Mouse (Mus musculus) mature B cell (primary cell): ENCODE measurements around the gene Ywhab.

Experiments used
- in situ Hi-C: fragments of 300-500 bp; cut with MboI; formaldehyde crosslinking; loops from 2 replicates; pipeline ENCODE4 v1.14.3; 2019

The Ywhab gene

GRCm38 (mm10) chr2:163994654-163994976 lies at the start of gene Ywhab:
Ywhab (plus strand) TSS chr2:163994960.
- in situ Hi-C loops = no loop called here

- in situ Hi-C loops = no loop called here
Measured at GRCm38 (mm10) chr2:163946221-163946620, 48.5 kb upstream of the Ywhab start.

GRCm38 (mm10) chr2:163947976-163948375 lies 46.8 kb upstream of the Ywhab start:
- in situ Hi-C loops = no loop called here

- in situ Hi-C loops = no loop called here
Measured at GRCm38 (mm10) chr2:163951770-163952169, 43.0 kb upstream of the Ywhab start.

GRCm38 (mm10) chr2:163953622-163954310 lies 41.0 kb upstream of the Ywhab start:
- in situ Hi-C loops = no loop called here

GRCm38 (mm10) chr2:163964606-163965560 lies 29.9 kb upstream of the Ywhab start:
- in situ Hi-C loops = no loop called here

DNA sequence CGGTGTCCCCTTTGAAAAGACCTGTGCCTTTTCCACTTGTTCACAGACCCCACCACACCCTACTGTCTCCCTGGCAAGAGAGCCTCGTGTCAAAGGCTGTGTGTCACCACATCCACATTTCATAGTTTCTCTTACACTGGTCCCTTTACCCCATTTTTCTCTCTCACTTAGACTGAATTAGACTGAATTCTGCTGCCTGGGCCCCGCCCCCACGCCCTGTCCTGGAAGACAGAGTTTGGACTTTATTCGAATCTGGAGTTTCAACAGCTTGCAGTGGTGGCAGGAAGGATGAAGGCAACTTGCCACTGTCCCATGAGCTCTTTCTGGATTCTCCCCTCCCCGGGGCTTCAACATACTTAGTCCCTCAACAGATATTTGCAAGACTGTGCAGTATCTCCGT lies 29.1 kb upstream of the Ywhab start:
- in situ Hi-C loops = no loop called here

GRCm38 (mm10) chr2:163968581-163968980 lies 26.2 kb upstream of the Ywhab start:
- in situ Hi-C loops = no loop called here

DNA sequence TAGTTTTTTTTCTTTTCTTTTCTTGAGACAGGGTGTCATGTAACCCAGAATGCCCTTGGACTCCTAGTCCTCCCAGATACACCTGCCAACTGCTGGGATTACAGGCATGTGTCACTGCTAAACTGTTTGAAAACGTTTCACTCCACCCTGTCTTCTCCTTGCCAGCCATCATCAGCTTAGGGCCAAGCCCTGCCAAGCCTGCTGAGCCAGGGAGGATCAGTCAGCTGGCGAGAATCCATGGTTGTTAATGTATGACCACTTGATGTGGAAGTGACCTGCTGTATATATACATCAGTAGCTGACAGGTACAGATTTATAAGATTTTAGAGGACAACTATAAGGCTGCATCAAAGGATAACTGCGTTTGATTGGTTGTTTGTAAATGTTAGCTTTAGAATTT lies 24.4 kb upstream of the Ywhab start:
- in situ Hi-C loops = no loop called here

- in situ Hi-C loops = no loop called here
Measured at GRCm38 (mm10) chr2:163974056-163974455, 20.7 kb upstream of the Ywhab start.

GRCm38 (mm10) chr2:163976448-163976847 lies 18.3 kb upstream of the Ywhab start:
- in situ Hi-C loops = no loop called here

DNA sequence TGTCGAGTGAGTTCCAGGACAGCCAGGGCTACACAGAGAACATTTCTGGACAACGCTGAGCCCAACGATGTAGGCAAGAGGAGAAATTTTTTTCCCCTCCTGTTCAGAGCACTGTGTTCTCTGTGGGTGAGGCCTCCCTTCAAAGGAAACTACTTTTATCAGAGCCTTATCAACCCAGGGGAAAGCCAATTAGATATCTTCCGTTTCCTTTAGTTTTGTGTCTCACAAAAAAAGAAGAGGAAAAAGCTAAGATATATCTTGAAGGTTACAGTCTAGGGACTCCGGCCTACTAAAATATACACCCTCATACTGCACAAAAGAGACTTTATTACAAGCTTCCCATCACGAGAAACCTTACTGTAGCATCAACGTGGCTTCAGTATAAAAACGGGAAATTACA lies 7.5 kb upstream of the Ywhab start:
- in situ Hi-C loops = no loop called here

DNA sequence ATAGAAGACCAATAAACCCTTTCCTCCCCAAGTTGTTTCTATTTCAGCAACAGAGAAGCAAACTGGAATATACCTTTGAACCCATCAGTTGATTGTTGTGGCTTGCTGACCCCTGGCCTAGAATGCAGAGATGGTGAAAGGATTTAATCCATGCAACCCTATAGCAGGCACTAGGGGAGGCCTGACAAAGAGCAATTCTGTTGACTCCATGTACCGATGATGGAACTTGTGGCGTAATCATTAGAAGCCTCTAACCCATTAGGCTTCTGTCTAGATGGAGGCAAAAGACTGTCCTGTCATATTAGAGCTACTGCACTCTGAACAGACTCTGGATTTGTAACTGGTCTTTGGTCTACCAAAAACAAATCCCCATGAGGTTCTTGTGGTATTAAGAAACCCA lies 1.9 kb upstream of the Ywhab start:
- in situ Hi-C loops = no loop called here

- in situ Hi-C loops = no loop called here
Measured at GRCm38 (mm10) chr2:163994977-163995862, 460 bp downstream of the Ywhab start.

GRCm38 (mm10) chr2:163996275-163996674 lies 1.5 kb downstream of the Ywhab start:
- in situ Hi-C loops = no loop called here

GRCm38 (mm10) chr2:163996899-163997298 lies 2.1 kb downstream of the Ywhab start:
- in situ Hi-C loops = no loop called here

DNA sequence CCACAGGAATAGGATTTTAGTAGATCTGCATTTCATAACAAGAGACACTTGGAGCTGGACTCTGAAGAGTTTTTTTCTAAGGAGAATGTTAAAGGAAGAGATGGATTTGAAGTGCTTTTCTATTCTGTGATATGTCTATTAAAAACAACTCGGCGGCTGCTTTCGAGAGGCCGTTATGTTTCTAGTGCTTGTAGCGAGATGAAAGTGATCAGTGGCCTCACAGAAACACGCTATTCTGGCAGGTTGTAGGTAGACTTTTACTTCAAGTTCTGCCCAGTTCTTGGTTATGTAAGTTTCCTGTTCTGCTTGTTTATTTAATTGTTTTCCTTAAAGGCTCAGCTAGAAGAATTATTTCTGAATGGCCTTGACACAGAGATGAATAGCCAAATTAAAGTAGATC lies 4.2 kb downstream of the Ywhab start:
- in situ Hi-C loops = no loop called here

- in situ Hi-C loops = no loop called here
Measured at GRCm38 (mm10) chr2:164002637-164003036, 7.9 kb downstream of the Ywhab start.

DNA sequence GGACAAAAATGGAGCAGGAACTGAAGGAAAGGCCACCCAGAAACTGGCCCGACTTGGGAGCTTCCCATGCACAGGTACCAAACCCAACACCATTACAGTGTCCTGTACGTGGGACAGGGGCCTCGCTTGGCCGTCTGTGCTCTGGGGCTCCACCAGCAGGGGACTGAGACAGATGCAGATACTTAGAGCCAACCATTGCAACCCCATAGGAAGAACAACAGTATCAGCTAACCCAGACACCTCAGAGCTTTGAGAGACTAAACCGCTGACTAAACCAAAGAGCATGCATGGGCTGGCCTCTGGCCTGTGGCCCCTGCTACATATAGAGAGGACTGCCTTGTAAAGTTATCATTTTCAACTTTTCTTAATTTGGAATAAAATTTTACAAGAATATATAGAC lies 9.7 kb downstream of the Ywhab start:
- in situ Hi-C loops = no loop called here

DNA sequence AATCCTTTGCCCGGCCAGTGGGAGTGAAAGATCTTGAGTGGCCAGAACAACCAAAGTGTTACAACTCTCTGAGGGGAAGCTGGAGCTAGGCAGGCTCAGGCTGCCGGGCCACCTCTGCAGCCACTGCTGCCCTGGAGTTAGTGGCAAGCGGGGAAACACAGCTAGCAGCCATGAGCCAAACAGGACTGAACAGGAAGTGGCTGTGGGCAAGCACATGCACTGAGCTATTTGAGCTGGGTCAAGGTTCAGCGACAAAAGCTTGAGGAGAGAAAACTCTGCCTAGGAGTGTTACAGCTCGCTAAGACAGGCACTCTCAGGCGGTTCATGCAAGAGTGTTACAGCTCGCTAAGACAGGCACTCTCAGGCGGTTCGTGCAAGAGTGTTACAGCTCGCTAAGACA lies 12.2 kb downstream of the Ywhab start:
- in situ Hi-C loops = no loop called here

DNA sequence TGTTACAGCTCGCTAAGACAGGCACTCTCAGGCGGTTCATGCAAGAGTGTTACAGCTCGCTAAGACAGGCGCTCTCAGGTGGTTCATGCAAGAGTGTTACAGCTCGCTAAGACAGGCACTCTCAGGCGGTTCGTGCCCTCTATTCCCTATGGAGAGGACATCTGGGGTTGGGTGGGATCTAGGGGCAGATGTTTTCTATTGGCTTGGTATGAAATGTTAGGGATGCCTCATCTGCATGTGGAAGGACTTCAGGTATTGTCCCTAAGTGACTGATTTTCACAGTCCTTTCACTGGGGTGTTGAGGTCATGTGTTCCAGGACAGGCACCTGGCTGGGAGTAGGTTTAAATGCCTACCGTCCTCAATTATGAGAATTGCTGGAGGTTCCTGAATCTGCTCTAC lies 12.8 kb downstream of the Ywhab start:
- in situ Hi-C loops = no loop called here

DNA sequence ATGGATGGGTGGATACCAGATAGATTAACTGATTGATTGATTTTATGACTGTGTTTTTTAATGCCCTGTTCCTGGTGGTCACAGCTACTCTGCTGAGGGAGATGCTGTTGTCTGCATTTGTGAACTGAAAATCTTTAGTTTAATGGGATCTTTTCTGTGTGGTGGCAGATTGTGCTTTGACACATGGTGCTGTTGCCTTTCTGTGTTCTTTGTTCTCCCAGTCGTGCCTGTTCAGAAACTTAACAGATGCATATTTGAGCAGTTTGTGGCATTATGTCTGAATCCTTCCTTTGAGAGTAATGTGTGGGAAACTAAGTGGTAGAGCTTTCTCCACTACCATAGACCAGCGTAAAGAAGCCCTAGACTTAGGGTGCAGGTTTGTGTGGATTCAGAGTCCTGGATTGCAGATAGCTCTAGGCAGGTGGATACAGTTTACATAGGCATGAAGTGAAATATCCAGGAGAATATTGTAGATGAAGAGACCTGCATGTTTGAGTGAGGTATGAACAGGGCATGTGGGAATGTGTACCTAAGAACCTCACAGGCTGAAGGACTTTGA lies 13.3 kb downstream of the Ywhab start:
- in situ Hi-C loops = no loop called here
